Mouse (Mus musculus) heart, embryonic 11.5 days (tissue): ENCODE measurements around the gene Usp29. TPM values are rescaled to one million over a fixed set of nuclear protein-coding genes. Genes with fewer than 3 reads are reported as not detected.

Experiments used
- ATAC-seq: fragments of 200-750 bp; cut with Nextera tagmentation; replicated peaks from 2 replicates; pipeline ENCODE4 v1.8.0; 2017; ENCODE audit warnings: moderate library complexity; ENCODE audit not compliant: insufficient number of reproducible peaks, low FRiP score, low TSS enrichment
- H3K27ac ChIP-seq: fragments of 300-500 bp; sonication (generic); 2 replicates; pipeline ENCODE4 v1.5.1; 2014; ENCODE audit warnings: mild to moderate bottlenecking, low read depth, low read length
- H3K27me3 ChIP-seq: fragments of 300-500 bp; sonication (generic); 2 replicates; pipeline ENCODE4 v1.6.1; 2014; ENCODE audit warnings: mild to moderate bottlenecking, low read length, mixed read lengths; ENCODE audit not compliant: control insufficient read depth, insufficient read depth
- H3K36me3 ChIP-seq: fragments of 300-500 bp; sonication (generic); 2 replicates; pipeline ENCODE4 v1.6.1; 2014; ENCODE audit warnings: mild to moderate bottlenecking, low read length, moderate library complexity, mixed read lengths; ENCODE audit not compliant: control insufficient read depth, insufficient read depth
- H3K4me1 ChIP-seq: fragments of 300-500 bp; sonication (generic); 2 replicates; pipeline ENCODE4 v1.6.1; 2014; ENCODE audit warnings: low read length; ENCODE audit not compliant: control insufficient read depth, insufficient read depth
- H3K4me2 ChIP-seq: fragments of 300-500 bp; sonication (generic); 2 replicates; pipeline ENCODE4 v1.6.1; 2014; ENCODE audit warnings: mild to moderate bottlenecking, moderate library complexity
- H3K4me3 ChIP-seq: fragments of 300-500 bp; sonication (generic); 2 replicates; pipeline ENCODE4 v1.5.1; 2014; ENCODE audit warnings: low read depth, low read length
- H3K9ac ChIP-seq: fragments of 300-500 bp; sonication (generic); 2 replicates; pipeline ENCODE4 v1.6.1; 2014; ENCODE audit warnings: mild to moderate bottlenecking, low read depth, low read length, moderate library complexity
- H3K9me3 ChIP-seq: fragments of 300-500 bp; sonication (generic); replicated peaks from 2 replicates; pipeline ENCODE4 v1.6.1; 2016; ENCODE audit warnings: low read length; ENCODE audit not compliant: control insufficient read depth
- WGBS: fragments of 180-500 bp; shearing (Covaris S2); extraction: QIAGEN DNeasy Blood & Tissue Kit; methylation state at CpG from one replicate; pipeline ENCODE4 v1.1.7; 2014; ENCODE audit not compliant: insufficient replicate concordance; 5-methylcytosine and 5-hydroxymethylcytosine counted together
- polyA plus RNA-seq: library from polyadenylated mRNA; unstranded; fragments of >200 nt; fragmentation: Nextera tagmentation; extraction: Ambion mirVana; gene quantifications from 2 replicates; pipeline ENCODE4 v1.2.1, GENCODE M21; 2014

The Usp29 gene
- polyA plus RNA-seq, 1 experiment from 2014 or later = 15.5 TPM

- no peaks in the 10 kb centered on the region for H3K36me3 ChIP-seq
- H3K4me3 ChIP-seq = no peak overlapping the region
- H3K27me3 ChIP-seq = no peaks in the 10 kb centered on the region
- no peak overlapping the region for H3K27ac ChIP-seq
- no peaks in the 10 kb centered on the region for H3K4me1 ChIP-seq
- no peak overlapping the region for H3K4me2 ChIP-seq
- no peak overlapping the region for H3K9ac ChIP-seq
- no peaks in the 10 kb centered on the region for H3K9me3 ChIP-seq
- WGBS = 61% methylated on average over 3 of the region's 3 CpGs
- no peak for ATAC-seq
These were observed 107.0 kb downstream of the Usp29 start for GRCm38 (mm10) chr7:6837297-6837925.

DNA sequence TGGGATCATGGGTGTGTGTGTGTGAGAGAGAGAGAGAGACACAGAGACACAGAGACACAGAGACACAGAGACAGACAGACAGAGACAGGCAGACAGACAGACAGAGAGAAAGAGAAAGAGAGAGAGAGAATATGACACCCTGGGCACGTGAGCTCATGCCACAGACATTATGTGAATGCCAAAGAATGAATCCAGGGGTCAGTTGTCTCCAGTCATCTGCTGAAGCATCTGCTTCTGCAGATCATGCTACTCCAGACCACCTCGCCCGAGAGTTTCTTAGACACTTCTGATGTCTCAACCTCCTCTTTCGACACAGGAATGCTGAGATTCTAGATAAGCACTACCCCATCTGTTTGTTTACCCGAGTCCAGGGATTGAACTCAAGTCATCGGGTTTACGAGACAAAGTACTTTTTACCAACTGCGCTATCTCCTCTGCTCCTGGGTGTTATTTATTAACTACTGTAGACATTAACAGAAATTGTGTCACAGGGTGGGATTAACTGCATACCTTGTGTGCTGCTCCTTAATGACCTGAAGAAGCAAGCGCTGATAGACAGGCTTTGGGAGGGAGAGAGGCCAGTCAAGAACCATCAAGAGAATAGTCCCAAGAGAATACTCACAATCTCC lies 107.7 kb downstream of the Usp29 start:
- no peaks in the 10 kb centered on the region for H3K9me3 ChIP-seq
- no peaks in the 10 kb centered on the region for H3K36me3 ChIP-seq
- H3K4me2 ChIP-seq = no peak overlapping the region
- H3K9ac ChIP-seq = no peak overlapping the region
- no peaks in the 10 kb centered on the region for H3K4me1 ChIP-seq
- 45% methylated on average over 9 of the region's 9 CpGs for WGBS
- no peaks in the 10 kb centered on the region for H3K27me3 ChIP-seq
- no peak overlapping the region for H3K4me3 ChIP-seq
- no peak for ATAC-seq
- no peak overlapping the region for H3K27ac ChIP-seq

DNA sequence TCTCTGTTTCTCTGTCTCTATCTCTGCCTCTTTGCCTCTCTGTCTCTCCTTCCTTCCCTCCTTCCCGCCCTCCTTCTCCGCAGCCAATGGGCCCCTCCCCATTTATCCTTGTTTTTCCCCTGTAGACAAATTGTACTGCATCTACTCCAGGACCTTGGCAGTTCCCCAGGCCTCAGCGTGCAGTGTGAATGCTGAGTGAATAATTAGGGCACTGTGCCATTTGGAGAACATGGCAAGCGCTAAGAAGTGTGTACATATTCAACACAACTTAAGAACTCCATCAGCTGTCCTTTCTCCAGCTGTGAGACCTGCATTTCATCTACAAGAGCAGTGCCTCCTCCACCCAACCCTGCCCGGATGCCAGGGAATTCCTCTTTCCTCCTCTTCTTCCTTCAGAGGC lies 110.5 kb downstream of the Usp29 start:
- WGBS = 72% methylated on average over 5 of the region's 5 CpGs
- Histone ChIP-seq H3K27me3 (no peaks in the 10 kb centered on the region), H3K9ac (no peak overlapping the region), H3K36me3 (no peaks in the 10 kb centered on the region), H3K27ac (no peak overlapping the region), H3K9me3 (no peaks in the 10 kb centered on the region), H3K4me1 (no peaks in the 10 kb centered on the region), H3K4me3 (no peak overlapping the region), H3K4me2 (no peak overlapping the region)
- no peak for ATAC-seq

GRCm38 (mm10) chr7:6849495-6849894 lies 119.1 kb downstream of the Usp29 start:
- 40% methylated on average over 3 of the region's 3 CpGs for WGBS
- Histone ChIP-seq H3K27me3 (no peaks in the 10 kb centered on the region), H3K4me3 (no peak overlapping the region), H3K4me2 (no peak overlapping the region), H3K9ac (no peak overlapping the region), H3K27ac (no peak overlapping the region; the same call in 1 of the 2 replicates), H3K9me3 (no peaks in the 10 kb centered on the region), H3K36me3 (no peaks in the 10 kb centered on the region), H3K4me1 (no peaks in the 10 kb centered on the region)
- ATAC-seq = peak; percentile 89

DNA sequence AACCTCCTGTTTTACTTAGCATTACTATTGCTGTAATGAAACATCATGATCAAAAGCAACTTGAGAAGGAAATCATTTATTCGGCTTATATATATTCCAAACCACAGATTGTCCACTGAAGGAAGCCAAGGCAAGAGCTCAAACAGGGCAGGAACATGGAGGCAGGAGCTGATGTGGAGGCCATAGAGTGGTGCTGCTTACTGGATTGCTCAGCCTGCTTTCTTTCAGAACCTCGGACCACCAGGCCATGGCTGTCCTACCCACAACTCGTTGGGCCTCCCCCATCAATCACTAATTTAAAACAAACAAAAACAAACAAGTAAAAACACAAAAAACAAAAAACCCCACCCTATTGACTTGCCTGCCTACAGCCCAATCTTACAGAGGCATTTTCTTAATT lies 119.9 kb downstream of the Usp29 start:
- Histone ChIP-seq H3K9ac (no peak overlapping the region), H3K4me2 (no peak overlapping the region), H3K9me3 (no peaks in the 10 kb centered on the region), H3K36me3 (no peaks in the 10 kb centered on the region), H3K4me1 (no peaks in the 10 kb centered on the region), H3K27me3 (no peaks in the 10 kb centered on the region), H3K4me3 (no peak overlapping the region), H3K27ac (no peak overlapping the region)
- 56% methylated on average over 3 of the region's 3 CpGs for WGBS
- ATAC-seq = no peak

DNA sequence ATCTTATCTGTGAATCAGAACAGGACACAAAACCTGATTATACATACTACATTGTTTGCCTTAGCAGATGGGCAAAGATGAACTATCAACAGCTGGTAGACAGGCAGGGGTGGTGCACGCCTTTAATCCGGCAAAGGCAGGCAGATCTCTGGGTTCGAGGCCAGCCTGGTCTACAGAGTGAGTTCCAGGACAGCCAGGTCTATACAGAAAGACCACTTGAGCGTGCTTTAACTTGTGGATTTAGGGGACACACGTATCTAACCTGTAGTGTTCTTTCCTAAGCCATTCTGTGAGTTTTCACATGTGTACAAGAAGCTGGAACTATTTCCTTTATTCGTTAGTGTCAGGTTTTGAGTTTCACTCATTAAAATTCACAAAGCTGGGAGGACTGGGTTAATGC lies 120.9 kb downstream of the Usp29 start:
- Histone ChIP-seq H3K9me3 (no peaks in the 10 kb centered on the region), H3K4me3 (no peak overlapping the region), H3K9ac (no peak overlapping the region), H3K36me3 (no peaks in the 10 kb centered on the region), H3K27ac (no peak overlapping the region), H3K4me2 (no peak overlapping the region), H3K4me1 (no peaks in the 10 kb centered on the region), H3K27me3 (no peaks in the 10 kb centered on the region)
- ATAC-seq = no peak
- WGBS = 78% methylated on average over 6 of the region's 6 CpGs

GRCm38 (mm10) chr7:6851717-6852503 lies 121.5 kb downstream of the Usp29 start:
- no peak for ATAC-seq
- Histone ChIP-seq H3K4me3 (no peak overlapping the region), H3K36me3 (no peaks in the 10 kb centered on the region), H3K9me3 (no peaks in the 10 kb centered on the region), H3K27me3 (no peaks in the 10 kb centered on the region), H3K4me2 (no peak overlapping the region), H3K4me1 (no peaks in the 10 kb centered on the region), H3K9ac (no peak overlapping the region), H3K27ac (no peak overlapping the region)
- 38% methylated on average over 5 of the region's 5 CpGs for WGBS

GRCm38 (mm10) chr7:6855613-6856405 lies 125.4 kb downstream of the Usp29 start:
- H3K9me3 ChIP-seq = no peaks in the 10 kb centered on the region
- H3K4me3 ChIP-seq = no peak overlapping the region
- H3K27me3 ChIP-seq = no peaks in the 10 kb centered on the region
- peaks cover 4% of the 10 kb centered on the region for H3K4me1 ChIP-seq
- no peak for ATAC-seq
- H3K36me3 ChIP-seq = no peaks in the 10 kb centered on the region
- H3K27ac ChIP-seq = no peak overlapping the region
- WGBS = 68% methylated on average over 10 of the region's 10 CpGs
- no peak overlapping the region for H3K9ac ChIP-seq
- no peak overlapping the region for H3K4me2 ChIP-seq
